Mouse (Mus musculus) left cerebral cortex, adult 18-20 months (tissue): ENCODE results near the gene Fhl1. TPM values are rescaled to one million over a fixed set of nuclear protein-coding genes. Genes with fewer than 3 reads are reported as not detected.

Experiments
- DNase-seq, 2 experiments: peaks; one replicate each; pipeline ENCODE4 v3.0.0; 2021 to 2022; ENCODE audit warnings: low spot score in 2 of 2, mixed read lengths in 1 of 2
- long read RNA-seq, 2 experiments: library from polyadenylated mRNA; stranded (forward); transcript quantifications; one replicate each; pipeline ENCODE4 v2.0.0; 2021
- total RNA-seq, 2 experiments: library from RNA; stranded (reverse); gene quantifications; 2 replicates each; pipeline ENCODE4 v1.2.3; 2021

Fhl1 gene
- total RNA-seq = 10 to 100 TPM; 83.4 to 90.6 TPM
- long read RNA-seq, experiment 1, transcript Fhl1-203 (8 exons, 2,770 nt) = minor isoform, 7 of 66 reads
- long read RNA-seq, experiment 1, transcript Fhl1-201 (7 exons, 2,356 nt) = major isoform, 19 of 66 reads
- long read RNA-seq, experiment 1, transcript Fhl1-206 (7 exons, 1,203 nt) = minor isoform, 11 of 66 reads
- long read RNA-seq, experiment 1, partial matches to known transcripts = 15 of 66 reads
- long read RNA-seq, experiment 1, other reads (novel, unspliced or antisense) = 14 of 66 reads
- long read RNA-seq, experiment 2, transcript Fhl1-206 (7 exons, 1,203 nt) = minor isoform, 5 of 32 reads
- long read RNA-seq, experiment 2, transcript Fhl1-201 (7 exons, 2,356 nt) = major isoform, 7 of 32 reads
- long read RNA-seq, experiment 2, partial matches to known transcripts = 3 of 32 reads
- long read RNA-seq, experiment 2, other reads (novel, unspliced or antisense) = 14 of 32 reads

DNA sequence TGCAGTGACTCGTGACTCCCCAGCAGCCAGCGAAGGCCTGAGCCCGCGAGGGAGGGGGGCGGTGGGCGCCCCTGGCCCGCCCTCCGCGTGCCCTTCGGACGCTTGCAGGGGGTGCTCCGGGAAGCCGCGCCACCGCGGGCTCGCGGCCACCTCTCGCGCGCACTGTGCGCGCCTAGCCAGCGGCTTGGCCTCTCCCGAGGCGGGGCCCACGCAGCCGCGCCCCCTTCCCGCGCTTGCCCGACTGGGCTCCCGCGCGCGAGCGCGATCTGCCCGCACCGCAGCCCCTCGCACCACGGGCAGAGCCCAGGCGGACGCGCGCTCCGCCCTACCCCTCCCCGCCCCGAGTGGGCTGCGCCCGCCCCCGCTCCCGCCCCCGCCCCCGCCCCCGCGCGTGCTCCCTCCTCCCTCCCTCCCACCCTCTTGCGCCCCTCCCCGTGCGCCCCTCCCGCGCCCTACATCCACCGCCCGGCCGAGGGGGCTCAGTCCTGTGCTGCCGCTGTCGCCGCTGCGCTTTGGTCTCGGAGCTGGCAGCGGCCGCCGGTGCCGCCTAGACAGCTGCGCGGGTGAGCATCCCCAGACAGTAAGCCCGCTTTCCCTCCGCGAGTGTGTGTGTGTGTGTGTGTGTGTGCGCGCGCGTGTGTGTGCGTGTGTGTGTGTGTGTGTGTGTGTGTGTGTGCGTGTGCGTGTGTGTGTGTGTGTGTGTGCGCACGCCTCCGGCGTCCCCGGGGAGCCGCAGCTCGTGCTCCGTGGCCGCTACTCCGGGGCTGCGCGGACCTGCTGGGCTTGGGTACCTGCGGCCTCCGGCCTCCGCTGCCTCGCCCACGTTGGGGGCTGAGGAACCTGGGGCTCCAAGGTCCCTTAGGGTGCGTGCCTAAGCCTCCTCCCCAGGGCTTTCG is at the start of gene Fhl1:
Gene Fhl1, plus strand, starts transcription at position 482 of the 896 bp plus-strand sequence.
- DNase-seq = peak; percentile 37 to 41

- no peak for DNase-seq
Observed at GRCm38 (mm10) chrX:56682156-56682720, 49.3 kb upstream of the Fhl1 start.

DNA sequence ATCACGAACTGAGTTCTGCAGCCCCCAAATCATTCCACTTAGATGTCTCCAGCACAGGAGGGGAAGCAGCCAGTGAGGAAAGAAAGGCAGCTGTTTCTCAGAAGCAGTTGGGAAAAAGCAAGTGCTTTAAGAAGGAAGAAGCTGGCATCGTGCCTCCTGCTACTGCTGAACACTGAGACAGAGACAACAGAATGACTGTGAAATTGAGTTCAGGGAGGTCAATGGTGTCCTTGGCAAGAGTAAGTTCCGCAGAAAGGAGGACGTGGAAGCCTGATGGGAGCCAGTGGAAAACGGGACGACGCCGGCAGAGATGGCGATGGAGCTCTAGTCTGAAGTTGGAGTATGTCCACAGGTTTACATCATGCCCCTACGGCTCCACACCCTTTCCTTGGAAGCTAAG is 48.1 kb upstream of the Fhl1 start:
- no peak for DNase-seq

DNA sequence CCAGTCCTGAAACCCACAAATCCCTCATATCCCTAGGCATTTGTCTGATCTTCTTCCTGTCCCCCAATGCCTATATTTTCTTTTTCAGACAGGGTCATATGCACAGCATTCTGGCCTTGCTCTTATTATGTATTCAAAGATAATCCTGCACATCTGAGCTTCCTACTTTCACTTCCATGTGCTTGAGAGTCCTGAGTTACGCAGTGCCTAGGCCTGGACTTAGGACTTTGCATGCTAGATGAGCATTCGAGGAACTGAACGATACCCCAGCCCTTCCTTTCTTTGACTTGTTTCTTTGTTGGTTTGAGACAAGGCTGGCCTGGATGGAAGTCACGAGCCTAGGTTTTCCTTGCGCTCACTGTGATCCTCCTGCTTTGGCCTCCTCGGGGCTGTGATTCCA is 39.0 kb upstream of the Fhl1 start:
- DNase-seq = no peak

- DNase-seq = no peak
Observed at GRCm38 (mm10) chrX:56694539-56694938, 37.0 kb upstream of the Fhl1 start.

GRCm38 (mm10) chrX:56697199-56697780 is 34.3 kb upstream of the Fhl1 start:
- DNase-seq = no peak

DNA sequence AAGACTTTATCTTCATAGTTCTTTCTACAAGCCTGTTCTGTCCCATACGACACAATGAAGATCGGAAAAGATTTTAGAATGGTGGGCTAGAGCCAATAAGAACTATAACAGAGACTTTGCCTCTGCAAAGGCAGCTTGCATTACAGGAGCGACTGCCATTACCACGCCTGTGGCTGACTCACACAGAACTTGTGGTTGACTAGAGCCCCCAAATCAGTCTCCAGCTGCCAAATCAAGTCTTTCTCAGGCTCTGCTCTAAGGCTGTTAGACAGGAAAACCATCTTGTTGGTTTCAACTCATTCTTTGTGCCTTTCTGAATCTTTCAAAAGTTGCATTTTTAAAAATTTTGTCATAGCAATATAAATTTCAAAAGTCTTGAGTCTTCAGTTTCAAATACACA is 33.7 kb upstream of the Fhl1 start:
- DNase-seq = no peak

DNA sequence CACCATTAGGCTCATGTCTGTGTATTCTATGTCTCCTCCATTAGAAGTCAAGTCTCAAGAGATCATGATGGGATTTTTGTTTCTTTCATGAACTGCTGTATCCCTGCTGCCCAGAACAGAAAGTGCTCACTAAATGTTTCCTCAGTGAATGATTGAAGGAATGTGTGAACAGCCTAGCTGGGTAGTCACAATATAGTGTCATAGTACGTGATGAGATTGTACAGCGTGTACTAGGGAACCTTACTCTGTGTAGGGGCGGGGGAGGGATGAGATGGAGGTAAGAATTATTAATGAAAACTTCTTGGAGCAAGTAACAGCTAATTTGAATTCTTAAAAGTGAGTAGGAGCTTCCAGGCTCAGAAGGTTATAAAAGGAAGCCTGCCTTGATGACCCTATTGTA is 30.3 kb upstream of the Fhl1 start:
- DNase-seq = no peak

DNA sequence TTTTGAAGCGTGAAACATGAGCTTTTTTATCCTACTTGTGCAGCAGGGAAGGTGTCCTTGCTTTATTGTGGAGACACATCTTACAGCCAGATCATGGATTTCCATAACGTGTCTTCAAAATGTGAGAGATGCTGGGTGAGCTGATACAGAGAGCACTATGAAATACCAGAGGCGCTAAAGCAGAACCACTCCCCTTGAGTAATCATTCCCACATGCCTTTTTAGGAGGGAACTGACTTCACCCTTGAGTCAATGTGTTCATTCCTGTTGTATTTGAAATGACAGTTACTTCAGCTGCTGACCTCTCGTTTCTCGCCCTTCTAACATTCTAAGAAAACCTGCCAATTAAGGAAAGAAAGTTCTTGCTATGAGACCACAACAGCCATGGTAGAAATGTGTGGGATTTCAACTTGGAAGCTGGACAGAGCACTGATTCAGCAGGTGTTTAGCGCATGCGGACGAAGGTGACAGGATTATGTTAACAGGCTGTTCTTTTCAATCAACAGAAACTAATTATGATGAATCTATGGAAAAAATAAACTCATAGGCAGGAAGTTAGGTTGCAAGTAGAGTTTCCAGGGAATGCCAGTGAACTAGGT is 27.5 kb upstream of the Fhl1 start:
- DNase-seq = no peak

GRCm38 (mm10) chrX:56708592-56709370 is 22.8 kb upstream of the Fhl1 start:
- DNase-seq = no peak

DNA sequence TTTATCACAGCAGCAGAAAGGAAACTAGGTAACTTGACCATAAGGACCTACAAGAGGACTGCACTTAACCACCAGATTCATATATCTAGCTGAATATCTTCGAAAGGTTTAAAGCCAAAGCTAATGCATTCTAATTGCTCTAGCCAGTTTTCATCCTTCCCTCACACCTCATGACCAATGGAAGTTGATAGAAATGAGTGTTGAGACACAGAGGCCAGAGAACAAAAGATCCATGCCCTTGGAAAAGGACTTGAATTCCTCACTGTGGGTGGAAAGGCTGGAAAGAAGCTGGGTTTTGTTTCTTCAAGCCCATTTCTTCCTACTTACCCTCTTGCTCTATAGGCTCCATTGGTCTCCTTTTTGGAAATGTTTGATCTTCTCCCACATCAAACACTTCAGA is 21.1 kb upstream of the Fhl1 start:
- DNase-seq = no peak

DNA sequence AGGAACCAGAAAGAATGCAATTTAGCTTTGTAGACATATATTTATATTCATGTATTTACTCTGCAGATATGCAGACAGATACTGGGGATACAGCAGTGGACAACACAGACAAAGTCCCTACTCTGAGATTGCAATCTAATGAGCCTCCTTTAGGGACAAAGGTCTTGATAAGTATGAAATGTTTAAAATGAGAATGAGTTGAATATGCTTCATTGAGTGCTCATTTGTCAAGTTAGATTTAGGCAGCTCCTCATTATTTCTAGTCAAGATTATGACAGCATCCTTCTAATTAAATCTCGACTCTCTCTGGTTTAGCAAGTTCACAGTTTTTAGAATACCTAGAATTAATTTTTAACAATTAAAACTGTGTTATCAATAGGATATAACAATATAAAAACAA is 18.9 kb upstream of the Fhl1 start:
- no peak for DNase-seq

GRCm38 (mm10) chrX:56722559-56722958 is 9.0 kb upstream of the Fhl1 start:
- no peak for DNase-seq

GRCm38 (mm10) chrX:56728507-56728906 is 3.1 kb upstream of the Fhl1 start:
- no peak for DNase-seq

DNA sequence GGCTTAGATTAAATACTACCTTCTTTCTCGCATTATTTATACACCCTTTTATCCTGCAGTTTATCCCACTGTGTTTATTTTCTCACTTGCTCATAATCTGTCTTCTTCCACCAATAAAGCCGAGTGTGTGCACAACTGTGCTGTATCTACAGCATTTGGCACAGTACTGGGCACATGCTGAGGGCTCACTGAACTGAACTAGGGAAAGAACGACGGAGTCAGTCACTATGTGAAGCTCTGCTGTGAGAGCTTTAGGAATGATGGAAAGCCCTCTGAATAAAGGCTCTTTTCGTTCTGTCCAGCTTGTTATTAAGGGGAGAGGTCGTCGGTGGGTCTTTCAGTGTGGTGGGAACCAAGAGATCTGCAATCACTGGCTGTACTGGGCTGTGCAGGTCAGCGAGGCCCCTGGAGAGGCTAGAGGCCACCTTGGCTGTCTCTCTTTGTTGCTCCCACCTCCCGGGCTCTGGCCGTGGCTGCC is 720 bp upstream of the Fhl1 start:
- DNase-seq = no peak

DNA sequence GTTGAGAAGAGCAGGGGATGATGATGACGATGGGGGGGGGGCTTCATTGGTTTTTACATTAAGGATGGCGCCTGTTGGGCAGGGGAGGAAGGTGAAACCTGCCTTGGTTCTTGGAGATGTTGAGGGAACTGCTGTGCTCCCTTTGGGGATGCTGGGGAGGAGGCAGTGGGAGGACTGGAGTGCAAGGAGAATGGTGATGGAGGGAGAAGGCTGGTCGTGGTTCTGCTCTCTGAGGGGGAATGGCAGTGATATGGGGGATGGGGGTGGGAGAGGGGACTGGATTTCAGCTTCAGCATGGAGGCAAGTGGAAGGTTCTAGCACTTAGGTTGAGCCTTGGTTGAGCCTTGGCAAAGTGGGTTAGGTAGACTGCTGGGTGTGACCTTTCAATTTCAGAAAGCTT is 814 bp downstream of the Fhl1 start:
- no peak for DNase-seq

DNA sequence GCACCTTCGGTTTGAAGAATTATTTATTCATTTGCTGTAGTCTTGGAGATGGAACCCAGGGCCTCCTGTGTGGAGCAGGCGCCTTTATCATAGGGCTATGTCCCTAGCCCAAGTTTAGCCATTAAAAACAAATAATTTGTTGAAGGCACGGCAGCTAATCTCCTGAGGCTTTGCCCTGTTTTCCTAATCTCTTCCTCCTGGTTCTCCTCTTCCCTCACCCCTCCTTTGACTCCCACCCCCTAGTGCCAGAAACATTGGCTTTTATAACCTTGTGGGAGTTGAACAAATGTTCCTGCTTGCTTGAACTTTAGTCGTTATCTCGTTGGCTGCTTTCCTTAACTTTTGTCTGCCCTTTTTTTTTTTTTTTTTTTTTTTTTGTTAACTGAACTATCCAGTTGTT is 2.8 kb downstream of the Fhl1 start:
- DNase-seq = no peak

- DNase-seq = no peak
Observed at GRCm38 (mm10) chrX:56736226-56736625, 4.6 kb downstream of the Fhl1 start.

GRCm38 (mm10) chrX:56737848-56738554 is 6.4 kb downstream of the Fhl1 start:
- DNase-seq = no peak
